Mouse (Mus musculus) testis, adult 2 months (tissue): ENCODE measurements around the gene Fam129a. TPM values are rescaled to one million over a fixed set of nuclear protein-coding genes. Genes with fewer than 3 reads are reported as not detected.

Experiments used
- H3K27ac ChIP-seq: fragments of 200-500 bp; 2 replicates; pipeline ENCODE4 v1.5.1; 2012; ENCODE audit warnings: low read depth, low read length; ENCODE audit not compliant: control insufficient read depth, insufficient read depth
- H3K27me3 ChIP-seq: fragments of 200-500 bp; 2 replicates; pipeline ENCODE4 v1.6.1; 2012; ENCODE audit warnings: mild to moderate bottlenecking, low read length, moderate library complexity; ENCODE audit not compliant: control insufficient read depth, insufficient read depth
- H3K36me3 ChIP-seq: fragments of 200-500 bp; 2 replicates; pipeline ENCODE4 v1.6.1; 2012; ENCODE audit warnings: mild to moderate bottlenecking, low read length; ENCODE audit not compliant: control insufficient read depth, insufficient read depth
- H3K4me1 ChIP-seq: fragments of 200-500 bp; 2 replicates; pipeline ENCODE4 v1.6.1; 2012; ENCODE audit warnings: low read length; ENCODE audit not compliant: control insufficient read depth, insufficient read depth
- H3K4me3 ChIP-seq: fragments of 200-500 bp; 2 replicates; pipeline ENCODE4 v1.5.1; 2012; ENCODE audit warnings: low read depth, mild to moderate bottlenecking, low read length, moderate library complexity, mixed read lengths; ENCODE audit not compliant: control insufficient read depth
- CTCF ChIP-seq: fragments of 200-500 bp; IDR thresholded peaks from 2 replicates; pipeline ENCODE4 v1.5.1; 2012; ENCODE audit warnings: low read depth, mild to moderate bottlenecking, inconsistent platforms, low read length, moderate library complexity; ENCODE audit not compliant: control insufficient read depth, insufficient read depth, insufficient replicate concordance
- POLR2A ChIP-seq: fragments of 200-500 bp; IDR thresholded peaks from 2 replicates; pipeline ENCODE4 v1.6.1; 2012; ENCODE audit warnings: low read depth, mild to moderate bottlenecking, inconsistent platforms, low read length, moderate library complexity; ENCODE audit not compliant: control insufficient read depth
- polyA plus RNA-seq: library from polyadenylated mRNA; depleted of rRNA; stranded (reverse); fragments of >200 nt; gene quantifications from 2 replicates; pipeline ENCODE4 v1.2.3, GENCODE M21; 2012

Gene Fam129a
- polyA plus RNA-seq, 1 experiment = 8.8 TPM

DNA sequence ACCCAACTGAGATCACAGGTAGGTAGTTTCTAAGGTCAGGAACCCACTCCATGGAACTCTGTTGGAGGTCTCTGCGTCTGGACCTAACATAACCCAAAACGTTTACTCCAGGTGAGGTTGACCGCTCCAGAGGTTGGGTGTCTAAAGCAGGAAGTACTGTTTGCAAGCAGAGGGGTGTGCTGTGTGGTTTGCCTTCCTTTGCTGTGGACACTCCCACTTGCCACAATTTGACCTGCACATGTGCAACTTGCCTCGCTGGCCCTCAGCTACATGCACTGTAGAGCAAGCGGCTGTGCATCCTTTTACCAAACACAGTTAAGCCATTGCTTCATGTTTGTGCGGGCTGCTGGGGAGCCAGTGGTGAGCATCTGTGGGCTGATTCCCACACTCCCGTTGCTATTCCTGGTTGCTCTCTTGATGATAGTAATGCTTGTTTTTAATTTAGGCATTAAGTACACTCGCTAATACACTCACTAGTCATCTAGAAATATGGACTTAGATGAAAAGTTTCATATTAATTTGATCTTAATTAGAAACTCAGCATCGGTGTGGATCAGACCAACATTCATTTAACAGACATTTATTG, 99.1 kb downstream of the Fam129a start:
- H3K4me3 ChIP-seq = no peak overlapping the region
- H3K36me3 ChIP-seq = no peaks in the 10 kb centered on the region
- no peak overlapping the region for H3K27ac ChIP-seq
- no peaks in the 10 kb centered on the region for H3K27me3 ChIP-seq
- no peaks in the 10 kb centered on the region for H3K4me1 ChIP-seq
- no peak for TF ChIP-seq CTCF

DNA sequence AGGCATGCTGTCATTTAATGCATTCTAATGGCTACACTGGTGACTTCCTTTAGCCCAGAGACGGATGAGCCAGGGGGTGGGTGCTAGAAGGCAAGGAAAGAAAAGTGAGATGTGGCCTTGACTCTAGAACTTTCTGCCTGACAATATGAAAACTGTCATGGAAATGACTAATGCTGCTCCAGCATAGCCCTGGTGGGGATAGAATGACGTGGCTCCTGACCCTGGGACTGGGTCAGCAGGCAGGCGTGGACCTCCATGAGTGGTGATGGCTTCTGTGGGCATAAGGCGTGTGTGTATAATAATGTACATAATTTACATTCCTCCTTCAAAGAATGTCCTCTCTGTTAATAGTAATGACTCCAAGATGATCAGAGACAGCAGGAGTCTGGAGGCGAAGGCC, 104.7 kb downstream of the Fam129a start:
- no peak for TF ChIP-seq CTCF
- no peak for TF ChIP-seq POLR2A
- peaks cover 2% of the 10 kb centered on the region; the same call in 1 of the 2 replicates for H3K4me1 ChIP-seq
- no peak overlapping the region; the same call in 1 of the 2 replicates for H3K27ac ChIP-seq
- no peaks in the 10 kb centered on the region for H3K36me3 ChIP-seq
- no peaks in the 10 kb centered on the region for H3K27me3 ChIP-seq
- H3K4me3 ChIP-seq = no peak overlapping the region

DNA sequence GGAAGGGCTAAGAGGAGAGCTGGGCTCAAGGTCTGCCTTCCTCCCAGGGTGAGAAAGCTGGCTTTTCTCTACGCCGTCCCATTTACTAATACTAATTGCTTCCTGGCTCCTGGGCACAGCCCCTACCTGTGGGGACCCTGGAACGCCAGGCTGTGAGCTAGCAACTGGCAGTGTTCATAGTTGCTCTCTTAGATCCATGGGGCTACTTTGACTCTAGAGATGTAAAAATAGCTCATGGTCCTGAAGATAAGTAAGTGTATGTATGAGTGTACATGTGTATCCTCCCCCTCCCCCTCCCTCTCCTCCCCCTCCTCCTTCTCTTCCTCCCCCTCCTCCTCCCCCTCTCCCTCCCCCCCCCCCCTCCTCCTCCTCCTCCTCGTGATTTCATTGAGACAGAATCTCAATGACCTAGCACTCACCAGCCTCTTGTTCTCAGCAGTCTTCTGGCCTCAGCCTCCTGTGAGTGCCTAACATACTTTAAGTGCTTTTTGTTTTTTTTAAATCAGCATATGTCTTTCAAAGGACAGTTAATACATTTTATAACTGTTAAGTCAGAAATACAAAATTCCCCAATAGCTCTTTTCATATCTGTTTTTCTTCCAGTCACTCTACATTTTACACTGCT, 106.3 kb downstream of the Fam129a start:
- Histone ChIP-seq H3K27ac (peak overlapping the region; percentile 51), H3K27me3 (no peaks in the 10 kb centered on the region), H3K4me3 (peak overlapping the region; percentile 79), H3K4me1 (peaks cover 2% of the 10 kb centered on the region; the same call in 1 of the 2 replicates), H3K36me3 (no peaks in the 10 kb centered on the region)
- TF ChIP-seq CTCF (no peak), POLR2A (no peak)

DNA sequence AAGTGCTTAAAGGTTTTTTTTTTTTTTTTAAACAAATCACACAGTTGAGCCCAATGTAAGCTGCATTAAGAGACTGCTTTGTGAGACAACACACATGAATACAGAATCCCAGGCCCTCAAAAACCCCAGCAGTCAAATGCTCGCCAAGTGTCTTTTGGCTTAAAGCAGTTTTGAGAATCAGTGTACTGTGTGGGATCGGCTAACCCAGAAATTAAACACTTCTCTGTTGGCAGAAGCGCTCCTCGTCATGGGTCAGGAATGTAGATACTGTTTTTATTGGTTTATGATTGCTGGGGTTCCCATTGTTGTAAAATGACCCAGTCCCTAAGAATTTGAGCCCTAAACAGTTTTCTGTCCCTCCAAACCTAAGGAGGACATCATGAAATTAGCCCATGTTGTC, 107.0 kb downstream of the Fam129a start:
- H3K36me3 ChIP-seq = no peaks in the 10 kb centered on the region
- peaks cover 2% of the 10 kb centered on the region; the same call in 1 of the 2 replicates for H3K4me1 ChIP-seq
- no peak overlapping the region for H3K4me3 ChIP-seq
- TF ChIP-seq CTCF = no peak
- TF ChIP-seq POLR2A = no peak
- H3K27me3 ChIP-seq = no peaks in the 10 kb centered on the region
- H3K27ac ChIP-seq = no peak overlapping the region

DNA sequence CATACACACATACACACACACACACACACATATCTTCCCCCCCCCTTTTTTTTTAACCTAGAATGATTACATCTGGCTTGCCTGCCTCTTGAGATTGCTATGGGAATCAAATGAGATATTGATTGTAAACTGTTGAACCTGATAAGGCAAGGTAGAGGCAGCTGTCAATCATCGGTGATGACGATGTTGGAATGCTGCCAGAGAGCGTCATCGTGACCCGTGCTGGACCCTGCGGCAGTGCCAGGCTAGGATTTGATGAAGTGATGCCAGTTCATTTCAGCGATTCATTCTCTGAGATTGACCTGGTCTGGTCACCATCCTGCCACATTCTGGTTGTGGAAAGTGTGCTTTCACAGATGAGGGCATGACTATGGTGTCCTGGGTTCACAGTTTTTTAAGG, 108.2 kb downstream of the Fam129a start:
- Histone ChIP-seq H3K27me3 (no peaks in the 10 kb centered on the region), H3K27ac (no peak overlapping the region), H3K36me3 (no peaks in the 10 kb centered on the region), H3K4me3 (no peak overlapping the region), H3K4me1 (peaks cover 2% of the 10 kb centered on the region; the same call in 1 of the 2 replicates)
- TF ChIP-seq CTCF (no peak), POLR2A (no peak)

DNA sequence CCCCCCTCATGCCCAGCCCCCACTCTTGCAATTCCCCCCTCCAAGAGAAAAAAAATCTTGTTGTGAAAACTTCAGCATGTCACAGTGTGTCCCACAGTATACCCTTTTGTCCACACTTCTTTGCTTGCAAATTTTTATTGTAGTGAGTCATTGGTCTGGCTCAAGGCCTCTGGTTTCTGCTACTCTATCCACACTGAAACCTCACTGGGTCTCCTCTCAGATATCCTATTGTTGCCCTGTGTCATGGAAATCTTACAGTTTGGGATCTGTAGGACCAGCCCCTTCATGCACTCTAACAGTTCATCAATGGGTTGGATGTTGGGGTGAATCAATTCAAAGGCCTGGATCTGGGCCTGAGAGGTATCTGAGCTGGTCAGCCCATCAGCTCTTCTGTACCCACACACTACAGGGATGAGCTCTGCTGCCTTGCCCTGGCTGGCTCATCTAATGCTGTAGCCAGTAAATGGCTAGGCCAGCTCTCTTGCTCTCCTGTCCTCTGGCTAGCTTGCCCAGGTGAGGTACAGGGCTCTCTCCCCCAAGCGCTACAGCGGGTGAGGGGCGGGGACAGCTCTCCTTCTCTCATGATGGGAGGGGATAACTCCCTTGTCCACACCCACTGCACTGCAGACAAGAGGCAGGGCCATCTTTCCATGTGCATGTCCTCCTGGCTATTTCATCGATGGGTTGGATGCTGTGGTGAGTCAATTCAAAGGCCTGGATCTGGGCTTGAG, 109.1 kb downstream of the Fam129a start:
- Histone ChIP-seq H3K27me3 (no peaks in the 10 kb centered on the region), H3K36me3 (no peaks in the 10 kb centered on the region), H3K27ac (no peak overlapping the region), H3K4me3 (no peak overlapping the region), H3K4me1 (peaks cover 4% of the 10 kb centered on the region; the same call in 1 of the 2 replicates)
- TF ChIP-seq POLR2A (no peak), CTCF (no peak)

DNA sequence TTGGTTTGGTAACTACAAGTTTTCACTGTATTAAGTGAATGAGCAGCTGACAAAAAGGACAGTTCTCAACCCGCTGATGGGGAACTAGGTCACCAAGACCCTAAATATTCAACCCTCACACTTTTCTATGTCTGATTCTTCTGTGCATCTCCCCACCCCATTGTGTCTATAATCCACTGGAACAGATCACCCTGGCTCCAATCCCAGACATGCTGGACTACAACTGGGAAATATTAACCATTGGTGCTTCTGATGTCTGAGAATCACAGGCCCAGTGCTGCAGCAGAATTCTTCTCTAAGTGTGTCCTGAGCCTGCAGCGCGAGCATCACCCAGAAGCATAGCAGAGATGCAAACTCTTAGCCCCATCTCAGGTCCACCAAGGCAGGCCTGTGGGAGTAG, 110.0 kb downstream of the Fam129a start:
- TF ChIP-seq CTCF = no peak
- TF ChIP-seq POLR2A = no peak
- H3K27me3 ChIP-seq = no peaks in the 10 kb centered on the region
- H3K4me1 ChIP-seq = peaks cover 2% of the 10 kb centered on the region; the same call in 1 of the 2 replicates
- H3K27ac ChIP-seq = no peak overlapping the region
- no peak overlapping the region for H3K4me3 ChIP-seq
- H3K36me3 ChIP-seq = no peaks in the 10 kb centered on the region
